Comparison of ENCODE assay signal across 25 mouse cellular contexts in genomic region chr7:67801022-67801421, GRCm38 (mm10). TPM values are rescaled to one million over a fixed set of nuclear protein-coding genes. Genes with fewer than 3 reads are reported as not detected.
A peak's percentile ranks its signal among the peaks of the same experiment; 100 is the strongest.
DNase-seq lines count a peak whose midpoint lies in the region; TF ChIP-seq lines count a peak whose summit lies in the region.
"Had no signal": no experiment of that assay in that cellular context is flagged by ENCODE, and none has a peak within 500 bp of the region (broad histone marks: within the 10 kb centered on the region; RNA-seq: fewer than 3 reads in every experiment).

No protein-coding gene starts in this region.

- no peak for DNase-seq in cerebellum, adult 2 months
- no peak for DNase-seq in cerebellum, postnatal 4 days (ENCODE audit: low spot score in 2 of 2)
- peak; percentile 84 for DNase-seq in heart, adult 11 months
- no peak for DNase-seq in heart, postnatal 14 days
- peak; percentile 24 for DNase-seq in 3T3-L1 (ENCODE audit: low read depth, low spot score)
- DNase-seq in Muller cell, postnatal 12 days (ENCODE audit: inconsistent ontology term) = peak; percentile 52
- DNase-seq in thymus, postnatal 4 days = no peak
- no peak for DNase-seq in gastrocnemius, postnatal 36 days
- DNase-seq: adrenal gland, adult 2 months; adrenal gland, adult 8-10 months; adrenal gland, postnatal 10 days; adrenal gland, postnatal 14 days; adrenal gland, postnatal 25 days; adrenal gland, postnatal 36 days; B cell, adult 2 months; cerebellum, adult 11 months; cerebellum, adult 11-12 months; cerebellum, adult 18-20 months; cerebellum, adult 8-10 months had no signal

- no peak overlapping the region for H3K27ac ChIP-seq in cerebellum, adult 2 months (ENCODE audit: insufficient read depth, low read length)

- peak; percentile 4; the same call in 1 of the 2 replicates for TF ChIP-seq CTCF in cerebellum, adult 2 months (IDR thresholded peaks at IDR 0.05; ENCODE audit: borderline replicate concordance, insufficient read depth, low read depth, low read length)

- no peaks in the 10 kb centered on the region for H3K27me3 ChIP-seq in cerebellum, adult 2 months (ENCODE audit: control insufficient read depth, insufficient read depth, low read length)
- H3K27me3 ChIP-seq: Patski had no signal

- 56% methylated on average over 4 of the region's 4 CpGs for WGBS in cerebellum, adult 2 months

- intact Hi-C loops in heart, postnatal 14 days (cut with DNase I) = loop anchor here (5.0 kb wide), 3 partner anchors 326 to 556 kb away; no protein-coding TSS in a partner anchor
- intact Hi-C loops in gastrocnemius, postnatal 36 days (cut with DNase I) = loop anchor here (5.0 kb wide), 2 partner anchors 331 to 556 kb away; no protein-coding TSS in a partner anchor

- no peak for TF ChIP-seq POLR2A in cerebellum, adult 2 months (IDR thresholded peaks at IDR 0.05; ENCODE audit: borderline replicate concordance, insufficient read depth, low read length)

- H3K4me1 ChIP-seq in cerebellum, adult 2 months (ENCODE audit: control insufficient read depth, insufficient read depth, low read length) = no peaks in the 10 kb centered on the region

- no peak overlapping the region for H3K4me3 ChIP-seq in cerebellum, adult 2 months (replicated peaks; ENCODE audit: insufficient read depth, low read depth, low read length)

RNA-seq across cellular contexts. Expression of gene Synm, which starts 41.5 kb away (rescaled TPM):
- 9.2 and 10.4 TPM in 2 replicates for polyA plus RNA-seq in cerebellum, adult 2 months (2012; rRNA removed)
- 1 to 10 TPM; 5.0 to 5.8 TPM for total RNA-seq in heart, postnatal 14 days (2021)
- 100 to 1,000 TPM; 254 to 276 TPM for total RNA-seq in gastrocnemius, postnatal 36 days (2021)
- total RNA-seq: CH12.LX, MEL had no signal
- polyA plus RNA-seq: activated CD4-positive, CD25-positive, alpha-beta regulatory T cell, adult 4 months; CD4-positive, CD25-positive, alpha-beta regulatory T cell, adult 4 months; G1E had no signal

Comparison
In these comparisons a context has a peak if more than half of its experiments do, and no peak if none do; other contexts are left out.
1. DNase-seq: peak in heart, adult 11 months (single experiment), 3T3-L1 (single experiment) and Muller cell, postnatal 12 days (single experiment); none in cerebellum, adult 2 months (0 of 2), cerebellum, postnatal 4 days (0 of 2), heart, postnatal 14 days (0 of 2), thymus, postnatal 4 days (single experiment) and gastrocnemius, postnatal 36 days (0 of 2).
2. RNA of gene Synm, which starts 41.5 kb away (total RNA-seq): 254 to 276 TPM in gastrocnemius, postnatal 36 days; 5.0 to 5.8 TPM in heart, postnatal 14 days; every median in the first group is over 10 times any median in the second.